Mouse (Mus musculus): ENCODE data around the gene Thada. TPM values are rescaled to one million over a fixed set of nuclear protein-coding genes. Genes with fewer than 3 reads are reported as not detected.

Thada gene
- total and polyA plus RNA-seq, 2 experiments from 2014 or later: 4.3 to 12.2 TPM

- Histone ChIP-seq H3K4me2 (ENCODE audit: low read depth, low read length, poor library complexity, severe bottlenecking) (no peak overlapping the region), H3K27me3 (ENCODE audit: insufficient read depth, low read length) (no peaks in the 10 kb centered on the region), H3K9ac (replicated peaks; ENCODE audit: low read length, poor library complexity, severe bottlenecking) (no peak overlapping the region), H3K9me3 (ENCODE audit: low read length) (peaks cover 3% of the 10 kb centered on the region; the same call in 1 of the 2 replicates), H3K27ac (ENCODE audit: low read depth, low read length) (no peak overlapping the region), H3K4me3 (ENCODE audit: low read depth, low read length) (no peak overlapping the region), H3K36me3 (ENCODE audit: insufficient read depth, low read length) (no peaks in the 10 kb centered on the region), H3K4me1 (ENCODE audit: insufficient read depth, low read length) (no peaks in the 10 kb centered on the region)
- no peak for TF ChIP-seq CTCF (IDR thresholded peaks at IDR 0.05)
- ATAC-seq (ENCODE audit: low FRiP score) (no peak), DNase-seq (ENCODE audit: low spot score) (no peak)
- 90% methylated on average over 7 of the region's 7 CpGs for WGBS
Observed at GRCm38 (mm10) chr17:84176446-84176845, 289.6 kb downstream of the Thada start.

GRCm38 (mm10) chr17:84175196-84175595 lies 290.8 kb downstream of the Thada start:
- H3K27ac ChIP-seq (ENCODE audit: low read depth, low read length): no peak overlapping the region
- 98% methylated on average over 17 of the region's 17 CpGs for WGBS
- H3K27me3 ChIP-seq (ENCODE audit: insufficient read depth, low read length): no peaks in the 10 kb centered on the region
- peaks cover 3% of the 10 kb centered on the region; the same call in 1 of the 2 replicates for H3K9me3 ChIP-seq (ENCODE audit: low read length)
- H3K36me3 ChIP-seq (ENCODE audit: insufficient read depth, low read length): no peaks in the 10 kb centered on the region
- no peak overlapping the region for H3K4me3 ChIP-seq (ENCODE audit: low read depth, low read length)
- ATAC-seq (ENCODE audit: low FRiP score): no peak
- no peak for DNase-seq (ENCODE audit: low spot score)
- TF ChIP-seq CTCF (IDR thresholded peaks at IDR 0.05): no peak
- H3K4me2 ChIP-seq (ENCODE audit: low read depth, low read length, poor library complexity, severe bottlenecking): no peak overlapping the region
- H3K9ac ChIP-seq (replicated peaks; ENCODE audit: low read length, poor library complexity, severe bottlenecking): no peak overlapping the region
- no peaks in the 10 kb centered on the region for H3K4me1 ChIP-seq (ENCODE audit: insufficient read depth, low read length)

- 92% methylated on average over 2 of the region's 4 CpGs for WGBS
- no peak for DNase-seq (ENCODE audit: low spot score)
- H3K27me3 ChIP-seq (ENCODE audit: insufficient read depth, low read length): no peaks in the 10 kb centered on the region
Observed at GRCm38 (mm10) chr17:84167377-84167776, 298.6 kb downstream of the Thada start.

GRCm38 (mm10) chr17:84166135-84166860 lies 299.7 kb downstream of the Thada start:
- WGBS: 86% methylated on average over 9 of the region's 9 CpGs
- no peak for DNase-seq (ENCODE audit: low spot score)
- no peaks in the 10 kb centered on the region for H3K27me3 ChIP-seq (ENCODE audit: insufficient read depth, low read length)
- H3K4me1 ChIP-seq (ENCODE audit: insufficient read depth, low read length): no peaks in the 10 kb centered on the region
- H3K9ac ChIP-seq (replicated peaks; ENCODE audit: low read length, poor library complexity, severe bottlenecking): no peak overlapping the region
- H3K27ac ChIP-seq (ENCODE audit: low read depth, low read length): no peak overlapping the region
- no peak overlapping the region for H3K4me2 ChIP-seq (ENCODE audit: low read depth, low read length, poor library complexity, severe bottlenecking)
- no peak for TF ChIP-seq CTCF (IDR thresholded peaks at IDR 0.05)
- H3K9me3 ChIP-seq (ENCODE audit: low read length): no peaks in the 10 kb centered on the region
- no peak for ATAC-seq (ENCODE audit: low FRiP score)
- H3K4me3 ChIP-seq (ENCODE audit: low read depth, low read length): no peak overlapping the region
- H3K36me3 ChIP-seq (ENCODE audit: insufficient read depth, low read length): no peaks in the 10 kb centered on the region

More at GRCm38 (mm10) chr17:84167377-84167776, 298.6 kb downstream of the Thada start:
- TF ChIP-seq CTCF (IDR thresholded peaks at IDR 0.05): no peak
- ATAC-seq (ENCODE audit: low FRiP score): no peak
- Histone ChIP-seq H3K9me3 (ENCODE audit: low read length) (no peaks in the 10 kb centered on the region), H3K4me1 (ENCODE audit: insufficient read depth, low read length) (no peaks in the 10 kb centered on the region), H3K27ac (ENCODE audit: low read depth, low read length) (no peak overlapping the region), H3K9ac (replicated peaks; ENCODE audit: low read length, poor library complexity, severe bottlenecking) (no peak overlapping the region), H3K36me3 (ENCODE audit: insufficient read depth, low read length) (no peaks in the 10 kb centered on the region), H3K4me3 (ENCODE audit: low read depth, low read length) (no peak overlapping the region), H3K4me2 (ENCODE audit: low read depth, low read length, poor library complexity, severe bottlenecking) (no peak overlapping the region)

GRCm38 (mm10) chr17:84165735-84166134 lies 300.3 kb downstream of the Thada start:
- ATAC-seq (ENCODE audit: low FRiP score) (no peak), DNase-seq (ENCODE audit: low spot score) (no peak)
- no peak for TF ChIP-seq CTCF (IDR thresholded peaks at IDR 0.05)
- Histone ChIP-seq H3K9me3 (ENCODE audit: low read length) (no peaks in the 10 kb centered on the region), H3K4me2 (ENCODE audit: low read depth, low read length, poor library complexity, severe bottlenecking) (no peak overlapping the region), H3K4me3 (ENCODE audit: low read depth, low read length) (no peak overlapping the region), H3K27me3 (ENCODE audit: insufficient read depth, low read length) (no peaks in the 10 kb centered on the region), H3K4me1 (ENCODE audit: insufficient read depth, low read length) (no peaks in the 10 kb centered on the region), H3K36me3 (ENCODE audit: insufficient read depth, low read length) (no peaks in the 10 kb centered on the region), H3K9ac (replicated peaks; ENCODE audit: low read length, poor library complexity, severe bottlenecking) (no peak overlapping the region), H3K27ac (ENCODE audit: low read depth, low read length) (no peak overlapping the region)
- WGBS: 76% methylated on average over 3 of the region's 3 CpGs

GRCm38 (mm10) chr17:84164146-84164545 lies 301.9 kb downstream of the Thada start:
- Histone ChIP-seq H3K4me3 (ENCODE audit: low read depth, low read length) (no peak overlapping the region), H3K36me3 (ENCODE audit: insufficient read depth, low read length) (no peaks in the 10 kb centered on the region), H3K27me3 (ENCODE audit: insufficient read depth, low read length) (no peaks in the 10 kb centered on the region), H3K4me1 (ENCODE audit: insufficient read depth, low read length) (no peaks in the 10 kb centered on the region), H3K9ac (replicated peaks; ENCODE audit: low read length, poor library complexity, severe bottlenecking) (no peak overlapping the region), H3K9me3 (ENCODE audit: low read length) (no peaks in the 10 kb centered on the region), H3K27ac (ENCODE audit: low read depth, low read length) (no peak overlapping the region), H3K4me2 (ENCODE audit: low read depth, low read length, poor library complexity, severe bottlenecking) (no peak overlapping the region)
- ATAC-seq (ENCODE audit: low FRiP score) (no peak), DNase-seq (ENCODE audit: low spot score) (no peak)
- no peak for TF ChIP-seq CTCF (IDR thresholded peaks at IDR 0.05)
- WGBS: 86% methylated on average over 8 of the region's 8 CpGs

All from midbrain, postnatal 0 days (tissue).